Mouse (Mus musculus) hindbrain, embryonic 10.5 days (tissue): Measurements from ENCODE around the gene Tmem184c. TPM values are rescaled to one million over a fixed set of nuclear protein-coding genes. Genes with fewer than 3 reads are reported as not detected.

Source experiments
- DNase-seq: peaks from one replicate; pipeline ENCODE4 v3.0.0-alpha.2; 2017; ENCODE audit warnings: low spot score
- H3K27ac ChIP-seq: fragments of 300-500 bp; sonication (generic); 2 replicates; pipeline ENCODE4 v1.5.1; 2016; ENCODE audit warnings: mild to moderate bottlenecking, moderate library complexity
- H3K27me3 ChIP-seq: fragments of 300-500 bp; sonication (generic); 2 replicates; pipeline ENCODE4 v1.6.1; 2016; ENCODE audit warnings: mild to moderate bottlenecking; ENCODE audit not compliant: poor library complexity, insufficient read depth, severe bottlenecking
- H3K36me3 ChIP-seq: fragments of 300-500 bp; sonication (generic); 2 replicates; pipeline ENCODE4 v1.6.1; 2016; ENCODE audit warnings: mild to moderate bottlenecking, moderate library complexity
- H3K4me1 ChIP-seq: fragments of 300-500 bp; sonication (generic); replicated peaks from 2 replicates; pipeline ENCODE4 v1.6.1; 2016; ENCODE audit warnings: mild to moderate bottlenecking
- H3K4me3 ChIP-seq: fragments of 300-500 bp; sonication (generic); 2 replicates; pipeline ENCODE4 v1.5.1; 2016; ENCODE audit warnings: mild to moderate bottlenecking, moderate library complexity
- H3K9me3 ChIP-seq: fragments of 300-500 bp; sonication (generic); 2 replicates; pipeline ENCODE4 v1.6.1; 2016; ENCODE audit warnings: mild to moderate bottlenecking, moderate library complexity
- whole genome bisulfite sequencing: fragments of 180-500 bp; shearing (Covaris S2); methylation state at CpG from one replicate; pipeline ENCODE4 v1.1.7; 2016; 5-methylcytosine and 5-hydroxymethylcytosine counted together
- polyA plus RNA-seq: library from polyadenylated mRNA; unstranded; fragments of >200 nt; fragmentation: Nextera tagmentation; extraction: Ambion mirVana; gene quantifications from 2 replicates; pipeline ENCODE4 v1.2.1, GENCODE M21; 2016

The Tmem184c gene
- polyA plus RNA-seq = 45.0 and 46.6 TPM in 2 replicates

DNA sequence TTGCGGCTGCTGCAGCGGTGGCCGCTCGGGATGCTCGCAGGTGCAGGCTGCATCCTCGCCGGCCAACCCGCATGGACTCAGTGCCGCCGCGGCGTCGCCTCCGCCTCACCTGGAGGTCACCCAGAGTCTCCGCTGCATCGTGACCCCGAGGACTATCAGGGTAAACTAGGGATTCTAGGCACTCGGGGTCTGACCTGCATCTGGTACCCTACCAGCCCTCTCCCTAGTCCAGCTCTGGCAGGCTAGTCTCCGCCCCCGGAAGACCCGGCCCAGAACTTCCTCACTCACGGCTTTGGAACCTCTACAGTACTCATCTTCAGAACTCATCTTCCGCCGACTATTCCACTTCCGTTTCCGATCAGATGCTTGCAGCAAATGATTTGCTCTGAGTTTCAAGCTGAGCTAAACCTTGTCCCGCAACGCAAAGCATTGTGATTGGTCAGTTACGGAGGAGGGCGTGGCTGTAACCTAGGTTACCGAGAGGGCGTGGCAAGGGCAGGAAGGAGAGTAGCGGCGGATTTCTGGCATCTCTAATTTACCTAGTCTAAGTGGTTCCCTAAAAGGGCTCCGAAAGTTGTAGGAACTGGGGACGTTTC, at the start of gene Tmem184c:
Tmem184c (minus strand) TSS at position 325 of the 596 bp plus-strand sequence.
- WGBS = under 1% methylated on average over 36 of the region's 36 CpGs
- H3K4me1 ChIP-seq = peaks cover 17% of the 10 kb centered on the region
- peak; percentile 99 for DNase-seq
- H3K27me3 ChIP-seq = no peaks in the 10 kb centered on the region
- H3K36me3 ChIP-seq = peaks cover 6% of the 10 kb centered on the region
- no peaks in the 10 kb centered on the region for H3K9me3 ChIP-seq
- peak within 1 kb of the TSS; percentile 89 for H3K27ac ChIP-seq
- peak within 1 kb of the TSS; percentile 89 for H3K4me3 ChIP-seq

DNA sequence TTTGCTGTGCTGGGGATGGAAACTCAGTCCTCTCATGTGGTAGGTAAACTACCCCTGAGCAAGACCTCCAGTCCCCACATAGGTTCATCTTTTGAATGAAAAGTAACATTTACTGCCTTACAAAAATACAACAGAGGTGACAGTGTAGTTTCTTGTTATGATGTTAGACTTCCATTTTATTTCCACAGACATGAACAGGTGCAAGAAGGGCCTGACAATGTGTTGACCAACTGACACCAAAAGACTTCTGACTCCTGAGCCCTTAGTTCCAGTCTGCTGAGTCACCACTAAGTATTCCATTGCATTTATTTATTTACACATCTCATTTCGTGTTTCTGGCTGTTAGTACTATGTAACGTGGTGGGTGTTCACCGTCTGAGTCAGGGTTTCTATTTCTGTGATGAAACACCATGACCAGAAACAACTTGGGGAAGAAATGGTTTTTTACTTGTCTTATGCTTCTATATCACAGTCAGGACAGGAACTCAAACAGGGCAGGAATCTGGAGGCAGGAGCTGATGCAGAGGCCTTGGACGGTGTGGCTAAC, 49.1 kb upstream of the Tmem184c start:
- no peak overlapping the region for H3K4me3 ChIP-seq
- H3K4me1 ChIP-seq = no peaks in the 10 kb centered on the region
- H3K27ac ChIP-seq = no peak overlapping the region
- no peaks in the 10 kb centered on the region for H3K9me3 ChIP-seq
- peaks cover 12% of the 10 kb centered on the region for H3K36me3 ChIP-seq
- no peak for DNase-seq
- WGBS = 89% methylated on average over 4 of the region's 4 CpGs
- H3K27me3 ChIP-seq = no peaks in the 10 kb centered on the region

DNA sequence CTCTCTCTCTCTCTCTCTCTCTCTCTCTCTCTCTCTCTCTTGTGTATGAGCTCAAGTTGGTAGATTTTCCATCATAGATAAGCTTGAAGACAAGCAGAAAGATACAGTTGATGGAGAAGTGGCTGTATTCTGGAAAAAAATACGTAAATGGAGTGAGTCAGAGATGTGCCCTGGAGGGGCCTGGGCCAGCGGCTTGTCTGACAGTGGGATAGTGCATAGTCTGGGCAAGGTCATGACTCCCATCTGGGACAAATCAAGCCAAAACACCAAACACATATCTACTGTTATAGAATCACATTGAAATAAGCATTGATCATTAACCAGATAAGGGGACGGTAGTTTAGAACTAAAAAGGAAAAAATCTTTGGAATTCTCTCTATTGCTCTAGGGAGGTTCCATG, 47.9 kb upstream of the Tmem184c start:
- H3K4me1 ChIP-seq = no peaks in the 10 kb centered on the region
- H3K9me3 ChIP-seq = no peaks in the 10 kb centered on the region
- no peak overlapping the region for H3K4me3 ChIP-seq
- H3K36me3 ChIP-seq = no peaks in the 10 kb centered on the region
- 63% methylated on average over 3 of the region's 3 CpGs for WGBS
- no peak for DNase-seq
- H3K27ac ChIP-seq = no peak overlapping the region
- H3K27me3 ChIP-seq = no peaks in the 10 kb centered on the region

DNA sequence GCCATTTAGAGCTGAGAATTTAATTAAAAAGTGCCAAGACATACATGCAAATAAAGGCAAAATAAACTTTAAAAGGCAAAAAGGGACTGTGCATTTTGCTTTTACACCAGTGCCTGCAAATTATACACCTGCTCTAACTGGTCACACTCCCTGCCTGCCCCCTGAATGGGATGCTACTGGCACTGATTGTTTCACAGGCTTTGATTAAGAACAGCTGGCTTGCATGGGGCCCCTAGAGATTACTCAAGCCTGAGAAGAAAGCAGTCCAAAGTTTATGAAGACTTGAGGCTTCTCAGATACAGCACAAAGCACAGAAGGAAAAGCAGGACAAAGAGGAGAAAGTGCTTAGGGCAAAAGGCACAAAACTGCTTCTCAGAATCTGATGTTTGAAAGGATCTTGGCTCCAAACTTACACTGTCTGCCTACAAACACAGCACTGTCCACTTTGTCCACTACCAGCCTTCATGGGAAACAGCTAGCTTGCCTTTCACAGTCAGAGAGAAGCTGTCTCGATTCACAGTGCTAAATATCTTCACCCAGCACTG, 40.2 kb upstream of the Tmem184c start:
- peak; percentile 30 for DNase-seq
- WGBS = 60% methylated on average over 1 of the region's 1 CpGs

DNA sequence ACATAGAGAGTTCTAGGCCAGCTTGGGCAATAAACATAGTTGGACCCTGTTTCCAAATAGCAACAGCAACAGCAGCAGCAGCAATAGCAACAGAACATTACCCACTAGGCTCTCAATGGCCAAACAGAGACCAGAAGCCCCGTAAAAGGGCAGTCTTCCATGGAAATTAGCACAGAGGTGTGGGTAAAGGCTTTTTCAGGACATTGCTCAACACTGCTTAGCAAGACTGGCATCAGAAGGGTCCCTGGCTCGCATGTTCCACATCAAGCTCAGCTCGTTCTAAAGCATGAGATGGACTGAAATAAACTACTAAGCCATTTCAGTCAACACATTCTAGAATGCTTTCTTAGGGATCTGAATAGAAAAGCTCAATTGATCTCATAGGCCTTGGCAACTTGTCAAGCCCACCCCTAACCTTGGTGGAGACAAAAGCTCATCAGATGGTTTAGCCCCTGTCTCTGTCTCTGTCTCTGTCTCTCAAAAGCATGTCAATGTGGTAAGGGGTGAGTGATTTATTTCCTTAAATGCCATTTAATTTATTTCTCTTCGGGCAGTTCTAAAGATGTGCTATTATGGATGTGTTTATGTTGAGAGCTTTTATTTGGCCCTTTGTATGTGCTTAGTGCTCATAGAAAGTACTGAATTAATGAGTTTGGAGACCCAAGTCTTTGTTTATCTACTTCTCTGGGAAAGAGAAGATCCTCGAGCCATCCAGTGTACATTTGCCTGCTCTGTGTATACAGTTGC, 29.8 kb upstream of the Tmem184c start:
- DNase-seq = no peak
- Histone ChIP-seq H3K9me3 (no peaks in the 10 kb centered on the region), H3K4me3 (no peak overlapping the region), H3K27ac (no peak overlapping the region), H3K36me3 (no peaks in the 10 kb centered on the region), H3K27me3 (no peaks in the 10 kb centered on the region), H3K4me1 (0 out of 2 replicates have a peak, but pooled peaks cover 2% of the 10 kb centered on the region)
- WGBS = 82% methylated on average over 5 of the region's 5 CpGs

More for the DNA sequence above, 40.2 kb upstream of the Tmem184c start:
- H3K27ac ChIP-seq = peak overlapping the region; percentile 53
- H3K36me3 ChIP-seq = no peaks in the 10 kb centered on the region
- H3K27me3 ChIP-seq = no peaks in the 10 kb centered on the region
- peaks cover 5% of the 10 kb centered on the region; the same call in 1 of the 2 replicates for H3K4me1 ChIP-seq
- H3K4me3 ChIP-seq = no peak overlapping the region
- H3K9me3 ChIP-seq = no peaks in the 10 kb centered on the region

DNA sequence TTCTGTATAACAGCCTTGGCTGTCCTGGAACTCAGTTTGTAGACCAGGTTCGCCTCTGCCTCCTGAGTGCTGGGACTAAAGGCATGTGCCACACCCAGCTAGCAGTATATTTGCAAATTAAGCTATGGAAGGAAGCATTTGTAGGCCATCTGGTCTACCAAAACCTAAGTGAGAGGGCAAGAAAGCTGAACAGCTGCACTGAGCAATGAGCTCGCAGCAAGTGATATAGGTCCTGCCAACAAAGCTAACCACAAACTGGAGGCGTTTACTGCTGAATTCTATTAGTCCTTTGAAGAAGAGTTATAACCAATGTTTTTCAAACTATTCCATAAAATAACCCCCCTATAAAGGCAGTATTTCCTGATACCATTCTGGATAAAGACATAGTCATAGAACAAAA, 27.1 kb upstream of the Tmem184c start:
- Histone ChIP-seq H3K9me3 (no peaks in the 10 kb centered on the region), H3K4me3 (no peak overlapping the region), H3K36me3 (no peaks in the 10 kb centered on the region), H3K27me3 (no peaks in the 10 kb centered on the region), H3K27ac (no peak overlapping the region), H3K4me1 (0 out of 2 replicates have a peak, but pooled peaks cover 2% of the 10 kb centered on the region)
- DNase-seq = no peak
- WGBS = 91% methylated on average over 3 of the region's 3 CpGs

DNA sequence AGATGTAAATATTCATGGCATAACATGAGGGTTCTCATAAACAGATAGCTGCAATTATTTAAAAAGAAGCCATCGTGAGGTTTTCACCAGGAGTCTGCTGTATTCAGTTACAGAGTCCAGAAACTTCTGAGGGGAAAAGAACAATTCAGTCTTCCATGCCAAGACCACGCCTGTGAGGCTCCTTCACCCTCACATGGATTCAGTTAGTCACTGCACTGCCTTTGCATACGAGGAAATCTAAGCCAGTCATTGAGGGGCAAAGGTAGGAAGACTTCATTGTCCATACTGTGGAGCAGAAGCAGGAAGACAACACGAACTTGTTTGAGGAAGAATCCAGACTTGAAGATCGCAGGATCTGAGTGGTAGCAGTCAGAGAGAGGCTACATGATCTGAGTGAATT, 23.5 kb upstream of the Tmem184c start:
- Histone ChIP-seq H3K27me3 (no peaks in the 10 kb centered on the region), H3K4me3 (no peak overlapping the region), H3K27ac (no peak overlapping the region), H3K9me3 (no peaks in the 10 kb centered on the region), H3K36me3 (no peaks in the 10 kb centered on the region), H3K4me1 (peaks cover 5% of the 10 kb centered on the region; the same call in 1 of the 2 replicates)
- DNase-seq = no peak
- WGBS = 78% methylated on average over 5 of the region's 5 CpGs

DNA sequence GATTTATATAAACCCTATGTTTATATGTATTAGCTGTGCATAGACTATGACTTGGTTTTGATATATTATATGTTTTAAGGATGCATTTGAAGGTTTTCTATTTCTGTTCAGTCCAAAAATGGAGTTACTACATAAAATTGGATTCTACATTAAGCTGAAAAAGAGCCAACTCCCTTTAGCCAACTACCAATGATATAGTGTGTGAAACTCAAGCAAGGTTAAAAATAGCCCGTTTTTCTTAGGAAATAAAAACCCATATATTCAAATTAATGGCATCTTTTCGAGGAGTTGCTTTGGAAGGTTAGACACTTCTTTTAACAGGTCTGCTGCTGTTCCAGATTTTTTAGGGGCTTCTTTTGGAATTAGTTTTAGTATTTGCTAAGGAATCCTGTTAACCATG, 22.7 kb upstream of the Tmem184c start:
- DNase-seq = no peak
- 90% methylated on average over 2 of the region's 2 CpGs for WGBS
- Histone ChIP-seq H3K9me3 (no peaks in the 10 kb centered on the region), H3K4me1 (peaks cover 5% of the 10 kb centered on the region; the same call in 1 of the 2 replicates), H3K27ac (no peak overlapping the region), H3K36me3 (no peaks in the 10 kb centered on the region), H3K27me3 (no peaks in the 10 kb centered on the region), H3K4me3 (no peak overlapping the region)

DNA sequence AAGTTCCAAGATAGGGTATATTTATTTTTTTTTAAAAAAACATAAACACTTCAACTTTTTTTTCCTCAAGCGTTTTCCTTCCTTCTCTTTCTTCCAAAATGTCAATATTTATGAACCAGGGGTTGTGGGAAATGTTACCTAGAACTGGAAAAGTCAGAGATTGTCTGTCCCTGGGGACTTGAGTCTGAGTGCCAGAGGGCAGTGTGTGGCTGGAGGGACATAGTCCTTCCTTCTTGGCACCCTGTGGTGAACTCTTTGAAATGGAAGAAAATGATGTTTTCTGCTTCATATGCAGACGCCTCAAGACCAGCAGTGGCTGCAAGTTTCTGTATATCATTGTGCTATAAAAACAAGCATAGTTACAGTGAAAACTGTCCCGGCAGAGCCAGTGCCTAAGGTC, 20.2 kb upstream of the Tmem184c start:
- no peaks in the 10 kb centered on the region for H3K36me3 ChIP-seq
- H3K9me3 ChIP-seq = no peaks in the 10 kb centered on the region
- 37% methylated on average over 3 of the region's 3 CpGs for WGBS
- H3K4me3 ChIP-seq = no peak overlapping the region
- no peaks in the 10 kb centered on the region for H3K27me3 ChIP-seq
- peaks cover 5% of the 10 kb centered on the region; the same call in 1 of the 2 replicates for H3K4me1 ChIP-seq
- H3K27ac ChIP-seq = no peak overlapping the region
- DNase-seq = no peak

DNA sequence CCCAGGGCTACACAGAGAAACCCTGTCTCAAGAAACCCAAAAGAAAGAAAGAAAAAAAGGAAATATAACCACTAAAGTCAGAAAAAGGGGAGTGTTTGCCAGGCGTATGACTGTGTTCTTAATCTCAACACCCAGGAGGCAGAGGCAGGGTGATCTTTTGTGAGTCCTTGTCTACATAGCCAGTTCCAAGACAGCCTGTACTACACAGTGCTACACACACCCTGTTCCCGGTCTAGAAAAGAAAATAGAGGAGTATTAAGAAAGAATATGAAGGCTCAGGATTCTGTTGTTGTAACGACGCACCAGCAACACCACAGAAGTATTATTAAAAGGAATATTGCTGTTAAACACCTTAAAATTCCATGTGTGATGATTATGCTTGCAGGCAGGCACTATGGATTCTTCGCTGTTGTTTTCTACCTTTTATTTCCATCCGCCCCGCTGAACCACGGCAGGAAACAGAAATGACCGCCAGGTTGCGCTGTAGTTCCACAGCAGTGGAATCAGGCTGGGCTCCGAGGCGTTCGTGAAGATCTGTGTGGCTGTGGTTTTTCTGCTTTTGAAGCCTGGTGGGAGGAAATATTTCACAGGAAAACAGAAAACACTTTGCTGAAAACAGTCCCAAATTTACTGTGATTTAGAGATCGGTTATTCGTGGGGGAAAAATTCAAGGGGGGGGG, 19.5 kb upstream of the Tmem184c start:
- Histone ChIP-seq H3K4me3 (no peak overlapping the region), H3K4me1 (peaks cover 5% of the 10 kb centered on the region; the same call in 1 of the 2 replicates), H3K36me3 (no peaks in the 10 kb centered on the region), H3K27me3 (no peaks in the 10 kb centered on the region), H3K9me3 (no peaks in the 10 kb centered on the region), H3K27ac (no peak overlapping the region; the same call in 1 of the 2 replicates)
- DNase-seq = peak; percentile 85
- 17% methylated on average over 15 of the region's 15 CpGs for WGBS

DNA sequence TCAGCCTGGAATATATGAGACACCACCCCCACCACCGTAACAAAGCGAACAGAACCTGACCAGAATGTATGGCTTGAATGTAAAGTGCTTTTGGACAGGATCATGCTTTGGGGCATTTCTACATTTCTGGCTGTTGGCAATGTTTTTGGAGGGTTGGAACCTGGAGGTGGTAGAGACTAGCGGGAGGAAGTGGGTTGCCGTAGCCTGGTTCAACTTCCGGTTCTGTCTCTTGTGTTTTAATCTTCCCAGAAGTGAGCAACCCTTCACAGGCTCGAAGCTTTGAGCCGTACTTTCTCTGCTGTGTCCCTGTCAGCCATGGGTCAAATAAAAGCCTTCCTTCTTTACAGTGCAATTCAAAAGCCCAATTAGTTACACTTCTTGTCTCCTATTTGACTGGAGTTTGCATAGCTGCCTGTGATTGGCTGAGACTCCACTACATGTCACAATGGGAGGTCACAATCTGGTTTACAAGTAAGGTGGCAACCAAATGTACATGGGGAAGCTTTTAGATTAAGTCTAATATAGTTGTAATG, 13.2 kb upstream of the Tmem184c start:
- no peaks in the 10 kb centered on the region for H3K9me3 ChIP-seq
- no peak for DNase-seq
- H3K27me3 ChIP-seq = no peaks in the 10 kb centered on the region

DNA sequence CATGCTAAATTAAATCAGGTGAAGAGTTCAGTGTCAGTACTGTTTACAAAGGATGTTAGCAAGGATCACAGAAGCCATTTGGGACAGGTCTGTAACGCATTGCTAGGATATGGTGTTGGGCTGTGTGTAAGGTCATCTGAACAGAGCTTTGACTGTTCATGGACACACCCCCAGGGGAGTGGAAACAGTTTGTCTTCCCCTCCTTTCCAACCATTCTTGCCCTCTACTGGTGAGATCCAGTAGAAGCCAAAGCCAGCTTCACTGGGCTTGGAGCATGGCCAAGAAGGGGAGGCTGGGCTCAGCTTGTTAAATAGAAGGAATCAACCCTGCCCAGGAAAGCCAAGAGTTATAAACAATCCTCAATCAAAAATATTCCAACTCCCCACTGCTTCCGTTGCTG, 7.4 kb upstream of the Tmem184c start:
- H3K9me3 ChIP-seq = no peaks in the 10 kb centered on the region
- WGBS = 71% methylated on average over 2 of the region's 2 CpGs
- DNase-seq = no peak
- H3K27me3 ChIP-seq = no peaks in the 10 kb centered on the region
- no peaks in the 10 kb centered on the region for H3K4me1 ChIP-seq
- no peak overlapping the region for H3K4me3 ChIP-seq
- no peak overlapping the region for H3K27ac ChIP-seq
- no peaks in the 10 kb centered on the region for H3K36me3 ChIP-seq

More for the DNA sequence above, 13.2 kb upstream of the Tmem184c start:
- no peak overlapping the region for H3K4me3 ChIP-seq
- H3K27ac ChIP-seq = no peak overlapping the region
- no peaks in the 10 kb centered on the region for H3K36me3 ChIP-seq
- 83% methylated on average over 7 of the region's 7 CpGs for WGBS
- peaks cover 4% of the 10 kb centered on the region; the same call in 1 of the 2 replicates for H3K4me1 ChIP-seq
